Mouse (Mus musculus) ES-E14 (cell line): ENCODE results near the gene Fam184a. TPM values are rescaled to one million over a fixed set of nuclear protein-coding genes. Genes with fewer than 3 reads are reported as not detected.

Experiments used
- DNase-seq: peaks from one replicate; pipeline ENCODE4 v3.0.0-alpha.2; 2013; ENCODE audit warnings: low read depth, low spot score
- H3K27ac ChIP-seq: 2 replicates; pipeline ENCODE4 v1.5.1; 2012; ENCODE audit warnings: low read depth, mild to moderate bottlenecking, low read length, moderate library complexity, mixed read lengths; ENCODE audit not compliant: poor library complexity, insufficient read depth, severe bottlenecking
- H3K36me3 ChIP-seq: 2 replicates; pipeline ENCODE4 v1.6.1; 2012; ENCODE audit warnings: mild to moderate bottlenecking, low read length, moderate library complexity, mixed read lengths; ENCODE audit not compliant: control insufficient read depth, poor library complexity, insufficient read depth, severe bottlenecking
- H3K4me1 ChIP-seq, 2 experiments: fragments of 150-350 bp in 1 of 2; sonication (generic) in 1 of 2; 2 replicates each; pipeline ENCODE4 v1.6.1; 2012; ENCODE audit warnings: low read length in 2 of 2, mild to moderate bottlenecking in 1 of 2, mixed read lengths in 1 of 2; ENCODE audit not compliant: control insufficient read depth in 2 of 2, insufficient read depth in 2 of 2, poor library complexity in 1 of 2
- H3K4me3 ChIP-seq, 2 experiments: fragments of 150-350 bp in 1 of 2; sonication (generic) in 1 of 2; 2 replicates each; pipeline ENCODE4 v1.5.1; 2012; ENCODE audit warnings: low read length in 2 of 2, low read depth in 1 of 2, mild to moderate bottlenecking in 1 of 2, mixed read lengths in 1 of 2; ENCODE audit not compliant: insufficient read depth in 1 of 2, poor library complexity in 1 of 2, severe bottlenecking in 1 of 2
- H3K9ac ChIP-seq: 2 replicates; pipeline ENCODE4 v1.6.1; 2012; ENCODE audit warnings: low read depth, mild to moderate bottlenecking, low read length, mixed read lengths; ENCODE audit not compliant: poor library complexity, insufficient read depth, severe bottlenecking
- H3K9me3 ChIP-seq: fragments of 150-350 bp; sonication (generic); 2 replicates; pipeline ENCODE4 v1.6.1; 2012; ENCODE audit warnings: low read depth, mild to moderate bottlenecking, low read length; ENCODE audit not compliant: control insufficient read depth, insufficient read depth
- CHD2 ChIP-seq: IDR thresholded peaks from 2 replicates; pipeline ENCODE4 v1.6.1; 2014; ENCODE audit warnings: mild to moderate bottlenecking, low read depth, low read length, inconsistent platforms
- HCFC1 ChIP-seq: IDR thresholded peaks from 2 replicates; pipeline ENCODE4 v1.6.1; 2012; ENCODE audit warnings: low read length, inconsistent platforms, borderline replicate concordance; ENCODE audit not compliant: insufficient read depth
- MAFK ChIP-seq: IDR thresholded peaks from 2 replicates; pipeline ENCODE4 v1.6.1; 2014; ENCODE audit warnings: mild to moderate bottlenecking, low read depth, low read length, inconsistent platforms; ENCODE audit not compliant: insufficient read depth
- ZC3H11A ChIP-seq: IDR thresholded peaks from 2 replicates; pipeline ENCODE4 v1.6.1; 2012; ENCODE audit warnings: low read depth, mild to moderate bottlenecking, inconsistent platforms, low read length, borderline replicate concordance
- ZNF384 ChIP-seq: IDR thresholded peaks from 2 replicates; pipeline ENCODE4 v1.6.1; 2012; ENCODE audit warnings: low read depth, low read length, inconsistent platforms
- in situ Hi-C, 2 experiments: fragments of 600-800 bp; cut with MboI; formaldehyde crosslinking; loops; one replicate each; pipeline ENCODE4 v1.15.1; 2025; ENCODE audit warnings: low sequenced_read_pairs in 2 of 2, inconsistent platforms in 1 of 2; ENCODE audit not compliant: unreplicated experiment in 2 of 2
- total RNA-seq: library from RNA; depleted of rRNA; stranded (reverse); fragments of 300-350 nt; gene quantifications from 2 replicates; pipeline ENCODE4 v1.2.3, GENCODE M21; 2012

Gene Fam184a
- total RNA-seq, 1 experiment, result 2.4 TPM

GRCm38 (mm10) chr10:53776591-53776990 lies 25.7 kb upstream of the Fam184a start:
- H3K27ac ChIP-seq, result no peak overlapping the region
- H3K4me3 ChIP-seq, result no peak overlapping the region
- DNase-seq, result no peak
- H3K4me1 ChIP-seq, result no peaks in the 10 kb centered on the region
- H3K9me3 ChIP-seq, result no peaks in the 10 kb centered on the region
- TF ChIP-seq CHD2 (no peak), ZC3H11A (no peak), ZNF384 (no peak), MAFK (no peak), HCFC1 (no peak)
- H3K9ac ChIP-seq, result no peak overlapping the region
- H3K36me3 ChIP-seq, result no peaks in the 10 kb centered on the region
- in situ Hi-C loops, result loop anchor here in 1 of 2 experiments (25.0 kb wide), 1 partner anchor 414 kb away; no protein-coding TSS in a partner anchor

GRCm38 (mm10) chr10:53772708-53773107 lies 21.8 kb upstream of the Fam184a start:
- H3K9me3 ChIP-seq, result no peaks in the 10 kb centered on the region
- H3K4me3 ChIP-seq, result no peak overlapping the region
- H3K4me1 ChIP-seq, result no peaks in the 10 kb centered on the region
- no peak for TF ChIP-seq HCFC1
- no peak for TF ChIP-seq ZNF384
- in situ Hi-C loops, result no loop called here
- H3K36me3 ChIP-seq, result no peaks in the 10 kb centered on the region
- no peak for DNase-seq
- no peak overlapping the region for H3K9ac ChIP-seq
- H3K27ac ChIP-seq, result no peak overlapping the region

- Histone ChIP-seq H3K27ac (no peak overlapping the region), H3K4me3 (no peak overlapping the region), H3K9ac (no peak overlapping the region), H3K9me3 (no peaks in the 10 kb centered on the region), H3K36me3 (no peaks in the 10 kb centered on the region), H3K4me1 (no peaks in the 10 kb centered on the region)
- DNase-seq, result no peak
- TF ChIP-seq HCFC1, result no peak
- no peak for TF ChIP-seq ZNF384
- no peak for TF ChIP-seq MAFK
- no peak for TF ChIP-seq ZC3H11A
- TF ChIP-seq CHD2, result no peak
- in situ Hi-C loops, result no loop called here
Measured at GRCm38 (mm10) chr10:53771480-53771879, 20.6 kb upstream of the Fam184a start.

- Histone ChIP-seq H3K4me3 (no peak overlapping the region), H3K27ac (no peak overlapping the region), H3K4me1 (no peaks in the 10 kb centered on the region), H3K9me3 (no peaks in the 10 kb centered on the region), H3K36me3 (no peaks in the 10 kb centered on the region), H3K9ac (no peak overlapping the region)
- in situ Hi-C loops, result no loop called here
- DNase-seq, result no peak
- no peak for TF ChIP-seq HCFC1
- no peak for TF ChIP-seq MAFK
- no peak for TF ChIP-seq ZC3H11A
- TF ChIP-seq CHD2, result no peak
- TF ChIP-seq ZNF384, result no peak
Measured at GRCm38 (mm10) chr10:53768745-53769144, 17.8 kb upstream of the Fam184a start.

- Histone ChIP-seq H3K27ac (no peak overlapping the region), H3K9ac (no peak overlapping the region), H3K4me3 (no peak overlapping the region), H3K9me3 (no peaks in the 10 kb centered on the region), H3K4me1 (no peaks in the 10 kb centered on the region), H3K36me3 (no peaks in the 10 kb centered on the region)
- TF ChIP-seq ZC3H11A (no peak), HCFC1 (no peak), MAFK (no peak), CHD2 (no peak), ZNF384 (no peak)
- in situ Hi-C loops, result no loop called here
- no peak for DNase-seq
Measured at GRCm38 (mm10) chr10:53765471-53765870, 14.5 kb upstream of the Fam184a start.
